Mouse (Mus musculus) R1 (cell line): ENCODE measurements around the gene Med21.
A peak's percentile ranks its signal among the peaks of the same experiment; 100 is the strongest.

Experiments
- DNase-seq: peaks from one replicate; pipeline ENCODE4 v3.0.0-alpha.2; 2018; ENCODE audit warnings: low read depth, low spot score

Gene Med21

GRCm38 (mm10) chr6:146642276-146643183 is at the start of gene Med21, which contains the start of gene Tm7sf3:
TSS of gene Med21 (plus strand) at chr6:146642547.
TSS of gene Tm7sf3 (minus strand) at chr6:146642824.
- peak; percentile 98 for DNase-seq

GRCm38 (mm10) chr6:146602601-146603000 is 39.7 kb upstream of the Med21 start:
- DNase-seq: no peak

DNA sequence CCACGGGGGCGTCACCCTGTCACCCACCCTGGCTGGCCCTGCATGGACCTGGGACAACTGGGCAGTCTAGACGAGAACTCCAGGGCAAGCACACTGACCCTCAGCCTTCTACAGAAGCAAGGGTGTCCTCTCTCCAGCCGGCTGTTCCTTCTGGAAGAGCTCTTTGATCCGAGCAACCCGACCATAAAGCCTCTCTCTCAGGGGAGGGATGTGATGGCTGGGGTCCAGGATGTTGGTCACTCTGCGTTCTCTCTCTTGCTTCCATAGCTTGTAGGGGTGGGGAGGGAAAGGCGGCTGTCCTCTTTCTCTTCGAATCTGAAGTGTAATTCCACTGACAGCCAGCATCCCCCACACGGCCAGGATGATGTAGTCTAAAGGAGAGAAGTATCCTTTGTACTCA is 38.7 kb upstream of the Med21 start:
- DNase-seq: no peak

- DNase-seq: no peak
These were observed 31.0 kb upstream of the Med21 start for GRCm38 (mm10) chr6:146611385-146611784.

- no peak for DNase-seq
These were observed 30.4 kb upstream of the Med21 start for GRCm38 (mm10) chr6:146611897-146612296.

- no peak for DNase-seq
These were observed 29.6 kb upstream of the Med21 start for GRCm38 (mm10) chr6:146612736-146613135.

- peak; percentile 65 for DNase-seq
These were observed 28.4 kb upstream of the Med21 start for GRCm38 (mm10) chr6:146613907-146614306.

- no peak for DNase-seq
These were observed 27.8 kb upstream of the Med21 start for GRCm38 (mm10) chr6:146614541-146614940.

- DNase-seq: peak; percentile 63
These were observed 26.5 kb upstream of the Med21 start for GRCm38 (mm10) chr6:146615891-146616290.

- DNase-seq: no peak
These were observed 25.7 kb upstream of the Med21 start for GRCm38 (mm10) chr6:146616670-146617069.

GRCm38 (mm10) chr6:146628123-146628522 is 14.2 kb upstream of the Med21 start:
- peak; percentile 64 for DNase-seq

DNA sequence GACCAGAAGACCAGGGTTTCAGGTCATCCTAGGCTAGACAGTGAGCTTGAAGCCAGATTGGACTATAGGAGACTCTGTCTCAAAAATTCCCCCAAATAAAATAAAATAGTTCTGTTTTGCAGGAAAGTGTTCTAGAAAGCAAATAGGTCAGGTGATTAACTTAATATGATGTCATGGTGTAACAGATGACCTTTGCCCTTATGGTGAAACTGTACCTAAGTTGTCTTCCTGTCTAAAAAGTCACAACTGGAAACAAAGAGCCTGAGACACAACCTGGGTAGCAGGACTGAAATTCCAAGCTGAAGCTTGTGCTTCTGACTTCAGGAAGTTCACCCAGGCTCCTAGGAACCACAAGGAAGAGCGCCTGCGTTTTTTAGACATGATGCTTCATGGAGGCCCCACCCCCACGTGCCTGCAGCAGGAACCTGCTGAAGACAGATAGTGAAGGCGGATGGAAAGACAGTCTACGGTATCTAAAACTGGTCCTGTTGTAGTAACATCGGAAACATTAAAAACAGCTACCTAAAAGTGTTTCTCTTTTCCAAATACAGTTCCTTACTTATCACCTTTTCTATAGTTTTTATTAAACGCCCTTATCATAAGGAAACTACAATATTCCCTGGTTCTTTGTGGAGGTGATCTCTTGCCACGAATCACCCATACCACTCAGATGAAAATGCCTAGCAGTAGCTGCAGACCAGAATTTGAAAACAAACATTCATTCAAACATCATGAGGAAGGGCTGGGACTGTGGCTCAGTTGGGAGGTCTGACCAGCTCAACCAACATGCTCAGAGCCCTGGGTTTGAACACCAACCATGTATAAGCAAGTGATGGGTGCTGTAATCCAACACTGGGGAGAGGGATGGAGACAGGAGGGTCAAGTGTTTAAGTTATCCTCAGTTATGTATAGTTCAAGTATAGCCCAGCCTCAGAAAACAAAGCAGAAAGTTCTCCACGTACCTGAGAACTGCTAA is 12.3 kb upstream of the Med21 start:
- no peak for DNase-seq

DNA sequence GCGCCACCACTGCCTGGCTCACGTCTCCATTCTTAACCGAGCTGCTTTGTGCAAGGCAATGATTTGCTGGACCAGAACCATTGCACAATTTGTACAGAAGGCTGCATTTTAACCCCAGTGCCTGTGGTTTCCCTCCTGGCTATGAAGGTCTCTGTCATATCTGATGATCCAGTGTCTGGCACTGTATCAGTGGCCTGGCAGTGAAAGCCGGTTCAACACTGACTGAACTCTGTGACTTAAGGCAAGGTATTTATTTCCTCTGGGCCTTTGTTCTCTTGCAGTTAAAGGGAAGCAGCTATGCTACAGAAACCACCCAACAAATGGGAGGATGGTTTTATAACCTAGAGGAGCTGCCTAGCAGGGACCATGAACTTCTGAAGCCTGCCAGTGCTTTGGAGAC is 11.4 kb upstream of the Med21 start:
- DNase-seq: no peak

GRCm38 (mm10) chr6:146631847-146632246 is 10.5 kb upstream of the Med21 start:
- DNase-seq: peak; percentile 46

- no peak for DNase-seq
These were observed 9.9 kb upstream of the Med21 start for GRCm38 (mm10) chr6:146632403-146632802.

DNA sequence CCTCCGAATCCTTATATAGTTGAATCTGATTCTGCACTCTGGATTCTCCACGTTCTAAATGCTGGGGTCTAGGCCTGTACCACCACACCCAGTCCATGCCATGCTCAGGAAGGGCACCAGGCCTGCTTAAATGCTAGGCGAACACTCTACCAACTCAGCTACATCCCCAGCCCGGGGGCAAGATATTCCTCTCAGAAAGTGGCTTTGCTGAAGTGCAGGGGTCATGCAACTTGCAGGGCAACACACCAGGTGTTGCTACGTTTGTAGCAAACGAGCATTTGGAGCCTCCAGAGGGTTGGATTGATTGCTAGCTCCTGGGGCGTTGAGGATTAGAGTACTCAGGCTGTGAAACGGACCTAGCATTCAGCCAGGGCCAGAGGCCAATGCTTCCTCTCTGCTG is 9.2 kb upstream of the Med21 start:
- DNase-seq: peak; percentile 43

DNA sequence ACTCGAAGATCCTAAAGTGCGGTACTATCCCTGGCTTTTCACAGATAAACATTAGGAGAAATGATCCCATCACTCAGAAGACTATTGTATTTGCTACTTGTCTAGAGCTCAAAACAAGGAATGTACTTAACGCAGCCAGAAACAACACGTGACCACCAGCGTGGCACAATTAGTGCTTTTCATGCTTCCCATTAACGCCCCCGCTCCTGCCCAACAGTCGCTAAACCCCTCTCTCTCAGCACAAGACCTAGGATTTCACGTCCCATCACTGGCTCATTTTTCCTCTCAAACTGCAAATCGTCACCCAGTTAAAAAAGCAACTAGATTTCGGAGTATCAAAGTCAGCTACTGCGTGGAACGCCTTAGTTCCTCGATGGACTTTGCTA is 8.7 kb upstream of the Med21 start:
- peak; percentile 70 for DNase-seq

GRCm38 (mm10) chr6:146634015-146634722 is 8.2 kb upstream of the Med21 start:
- DNase-seq: peak; percentile 80

- DNase-seq: peak; percentile 96
These were observed 7.4 kb upstream of the Med21 start for GRCm38 (mm10) chr6:146634759-146635606.

DNA sequence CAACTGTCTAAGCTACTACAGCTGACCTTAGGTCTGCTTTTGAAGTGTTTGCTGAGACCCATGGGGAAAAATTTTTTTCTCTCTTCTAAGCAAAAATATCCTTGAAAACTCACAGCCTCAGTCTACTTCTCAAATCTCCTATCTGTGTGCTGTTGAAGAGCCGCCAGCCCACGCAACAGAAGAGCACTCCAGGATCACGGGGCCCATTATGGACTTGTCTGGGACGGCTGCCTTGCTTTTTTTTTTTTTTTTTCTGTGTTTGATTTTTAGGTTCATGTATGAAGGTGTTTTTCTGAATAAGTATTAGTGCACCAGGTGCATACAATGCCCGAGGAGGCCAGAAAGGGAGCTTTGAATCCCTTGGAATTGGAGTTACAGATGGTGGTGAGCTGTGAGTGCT is 5.9 kb upstream of the Med21 start:
- DNase-seq: no peak
